Comparison of ENCODE assay signal across 9 mouse cellular contexts in the genomic region with DNA sequence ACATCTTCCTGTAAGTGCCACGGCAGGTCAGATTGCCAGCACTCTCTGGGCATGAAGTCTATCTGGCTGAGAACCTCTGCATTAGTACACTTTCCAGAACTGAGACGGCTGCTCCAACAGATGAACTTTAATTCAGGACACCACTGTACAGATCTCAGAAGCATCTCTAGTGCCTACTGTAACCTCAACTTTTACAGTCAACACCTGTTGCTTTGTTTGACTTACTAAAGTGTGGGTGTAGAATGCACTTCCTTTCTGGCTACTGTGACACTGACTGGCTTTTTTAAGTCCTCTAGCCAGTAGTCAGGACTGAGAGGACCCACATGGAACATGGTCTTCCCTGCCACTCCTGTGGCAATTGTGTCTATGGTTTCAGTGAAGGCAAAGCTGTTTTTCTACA. TPM values are rescaled to one million over a fixed set of nuclear protein-coding genes. Genes with fewer than 3 reads are reported as not detected.
A peak's percentile ranks its signal among the peaks of the same experiment; 100 is the strongest.
DNase-seq lines count a peak whose midpoint lies in the region; ATAC-seq and TF ChIP-seq lines count a peak whose summit lies in the region.
"Had no signal": no experiment of that assay in that cellular context is flagged by ENCODE, and none has a peak within 500 bp of the region (broad histone marks: within the 10 kb centered on the region; RNA-seq: fewer than 3 reads in every experiment).

No protein-coding gene starts in this region.

- DNase-seq in heart, postnatal 0 days (ENCODE audit: low spot score): no peak
- no peak for DNase-seq in heart, postnatal 14 days
- no peak for DNase-seq in spleen, adult 2 months (ENCODE audit: low read depth in 1 of 2, low spot score in 2 of 2)
- DNase-seq in spleen, adult 18-20 months: no peak
- peak; percentile 25 for DNase-seq in thymus, postnatal 25 days
- DNase-seq in right cerebral cortex, postnatal 10 days (ENCODE audit: low spot score in 2 of 2): no peak
- DNase-seq in gastrocnemius, adult 8-10 months (ENCODE audit: low spot score in 2 of 2): no peak
- DNase-seq: cerebellum, adult 11-12 months had no signal

- TF ChIP-seq CTCF in heart, postnatal 0 days (IDR thresholded peaks at IDR 0.05; ENCODE audit: low read depth): no peak
- TF ChIP-seq CTCF in spleen, adult 2 months (IDR thresholded peaks at IDR 0.05; ENCODE audit: extremely low read depth, insufficient read depth, insufficient read length, insufficient replicate concordance): no peak

- H3K27me3 ChIP-seq in heart, postnatal 0 days (ENCODE audit: control insufficient read depth, insufficient read depth, low read length): no peaks in the 10 kb centered on the region
- H3K27me3 ChIP-seq in spleen, adult 2 months (ENCODE audit: control insufficient read depth, insufficient read depth, low read length): no peaks in the 10 kb centered on the region
- H3K27me3 ChIP-seq in hindbrain, embryonic 15.5 days: no peaks in the 10 kb centered on the region

- H3K27ac ChIP-seq in heart, postnatal 0 days (ENCODE audit: low read depth): peak overlapping the region; percentile 68
- H3K27ac ChIP-seq in spleen, adult 2 months (ENCODE audit: insufficient read depth, low read length): peak overlapping the region; percentile 74
- H3K27ac ChIP-seq in hindbrain, embryonic 15.5 days (replicated peaks): 0 out of 2 replicates have a peak overlapping the region, but pooled peaks have one; percentile 14

- H3K4me2 ChIP-seq in heart, postnatal 0 days (ENCODE audit: low read depth, low read length): no peak overlapping the region
- no peak overlapping the region for H3K4me2 ChIP-seq in hindbrain, embryonic 15.5 days

- no peaks in the 10 kb centered on the region for H3K36me3 ChIP-seq in heart, postnatal 0 days (replicated peaks; ENCODE audit: control insufficient read depth, insufficient read depth, low read length)
- H3K36me3 ChIP-seq in spleen, adult 2 months (ENCODE audit: control insufficient read depth, insufficient read depth, low read length): no peaks in the 10 kb centered on the region
- no peaks in the 10 kb centered on the region for H3K36me3 ChIP-seq in hindbrain, embryonic 15.5 days

- H3K9me3 ChIP-seq in heart, postnatal 0 days (replicated peaks; ENCODE audit: control insufficient read depth, low read length): no peaks in the 10 kb centered on the region
- H3K9me3 ChIP-seq in hindbrain, embryonic 15.5 days: no peaks in the 10 kb centered on the region

- H3K4me3 ChIP-seq in heart, postnatal 0 days (ENCODE audit: low read depth, low read length): no peak overlapping the region
- H3K4me3 ChIP-seq in spleen, adult 2 months (ENCODE audit: extremely low read depth, insufficient read depth, insufficient read length): no peak overlapping the region
- no peak overlapping the region for H3K4me3 ChIP-seq in hindbrain, embryonic 15.5 days

- no peak for TF ChIP-seq POLR2A in spleen, adult 2 months (IDR thresholded peaks at IDR 0.05; ENCODE audit: low read depth, low read length)

- no peak for ATAC-seq in heart, postnatal 0 days (ENCODE audit: insufficient read depth, low read depth)
- ATAC-seq in hindbrain, embryonic 15.5 days (ENCODE audit: low FRiP score, low read depth): no peak

- no peak overlapping the region for H3K9ac ChIP-seq in heart, postnatal 0 days (replicated peaks; ENCODE audit: low read depth, low read length)
- no peak overlapping the region for H3K9ac ChIP-seq in hindbrain, embryonic 15.5 days

- 30% methylated on average over 2 of the region's 2 CpGs for WGBS in heart, postnatal 0 days
- WGBS in spleen, adult 2 months: 19% methylated on average over 2 of the region's 2 CpGs
- 79% methylated on average over 2 of the region's 2 CpGs for WGBS in hindbrain, embryonic 15.5 days

- intact Hi-C loops in heart, postnatal 14 days (cut with DNase I): no loop called here

- peaks cover 17% of the 10 kb centered on the region for H3K4me1 ChIP-seq in heart, postnatal 0 days (ENCODE audit: control insufficient read depth, insufficient read depth)
- peaks cover 27% of the 10 kb centered on the region; the same call in 1 of the 2 replicates for H3K4me1 ChIP-seq in spleen, adult 2 months (ENCODE audit: control insufficient read depth, insufficient read depth, insufficient read length)
- no peaks in the 10 kb centered on the region for H3K4me1 ChIP-seq in hindbrain, embryonic 15.5 days (replicated peaks)

- no peak for TF ChIP-seq EP300 in heart, postnatal 0 days (IDR thresholded peaks at IDR 0.05; ENCODE audit: low read depth)

RNA-seq across cellular contexts. Expression of a gene that starts 25.3 kb away (rescaled TPM):
- total RNA-seq in heart, postnatal 0 days (2014; rRNA removed; ENCODE audit: low replicate concordance): 7.0 and 10.4 TPM in 2 replicates
- 6.0 and 6.2 TPM in 2 replicates for polyA plus RNA-seq in heart, postnatal 0 days (2015; fragmentation: Nextera tagmentation; extraction: Ambion mirVana)
- 1 to 10 TPM; 7.6 to 8.6 TPM for total RNA-seq in heart, postnatal 14 days (2021)
- 9.4 and 10.9 TPM in 2 replicates for polyA plus RNA-seq in spleen, adult 2 months (2012; rRNA removed)
- polyA plus RNA-seq in hindbrain, embryonic 15.5 days (2015; fragmentation: Nextera tagmentation; extraction: Ambion mirVana): 11.2 and 12.3 TPM in 2 replicates
- 1 to 10 TPM; 1.5 to 3.0 (median 2.2) TPM for total RNA-seq in gastrocnemius, adult 8-10 months (2022)

Comparison
In these comparisons a context has a peak if more than half of its experiments do, and no peak if none do; other contexts are left out.
1. H3K27ac ChIP-seq: peak in every context shown above with its lines; median percentile 74 in spleen, adult 2 months; 68 in heart, postnatal 0 days; 14 in hindbrain, embryonic 15.5 days.